Mouse (Mus musculus): ENCODE results near the gene Tfap2c. TPM values are rescaled to one million over a fixed set of nuclear protein-coding genes. Genes with fewer than 3 reads are reported as not detected.

Tfap2c gene
- total and polyA plus RNA-seq, 2 experiments: not detected

DNA sequence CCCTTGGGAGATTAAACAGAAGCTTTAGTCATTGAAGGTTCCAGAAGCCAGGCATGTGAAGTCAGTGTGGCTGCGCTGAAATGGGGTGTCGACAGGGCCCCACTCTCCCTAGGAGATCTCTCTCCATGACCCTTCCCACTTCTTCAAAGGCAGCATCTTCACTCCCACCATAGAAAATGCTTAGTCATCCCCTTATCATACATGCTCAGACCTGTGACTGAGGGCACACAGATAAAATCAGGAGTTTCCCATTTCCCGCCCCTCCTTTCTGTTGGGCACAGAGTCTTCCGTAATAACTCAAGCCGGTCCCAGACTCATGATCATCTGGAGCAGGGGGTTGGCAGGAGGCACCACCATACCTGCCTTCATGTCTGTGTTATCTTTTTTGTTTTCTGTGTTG is 41.4 kb downstream of the Tfap2c start:
- Histone ChIP-seq H3K79me2 (ENCODE audit: control insufficient read depth, insufficient read depth, low read length) (no peaks in the 10 kb centered on the region), H3K9ac (ENCODE audit: low read depth, low read length) (no peak overlapping the region), H3K4me1 (ENCODE audit: control insufficient read depth, insufficient read depth, low read length) (no peaks in the 10 kb centered on the region), H3K4me3 (ENCODE audit: insufficient read depth, low read depth, low read length) (no peak overlapping the region), H3K27ac (replicated peaks; ENCODE audit: insufficient read depth, low read depth, low read length) (no peak overlapping the region), H3K36me3 (ENCODE audit: control insufficient read depth, insufficient read depth, low read length) (no peaks in the 10 kb centered on the region), H3K27me3 (ENCODE audit: control insufficient read depth, insufficient read depth, low read length) (no peaks in the 10 kb centered on the region)
- WGBS: 78% methylated on average over 5 of the region's 5 CpGs
- no peak for DNase-seq (ENCODE audit: extremely low read depth, low read depth, low spot score)
- TF ChIP-seq CTCF (IDR thresholded peaks at IDR 0.05; ENCODE audit: low read depth, low read length): no peak
- TF ChIP-seq POLR2A (IDR thresholded peaks at IDR 0.05; ENCODE audit: extremely low read depth, insufficient read depth, low read length): no peak

DNA sequence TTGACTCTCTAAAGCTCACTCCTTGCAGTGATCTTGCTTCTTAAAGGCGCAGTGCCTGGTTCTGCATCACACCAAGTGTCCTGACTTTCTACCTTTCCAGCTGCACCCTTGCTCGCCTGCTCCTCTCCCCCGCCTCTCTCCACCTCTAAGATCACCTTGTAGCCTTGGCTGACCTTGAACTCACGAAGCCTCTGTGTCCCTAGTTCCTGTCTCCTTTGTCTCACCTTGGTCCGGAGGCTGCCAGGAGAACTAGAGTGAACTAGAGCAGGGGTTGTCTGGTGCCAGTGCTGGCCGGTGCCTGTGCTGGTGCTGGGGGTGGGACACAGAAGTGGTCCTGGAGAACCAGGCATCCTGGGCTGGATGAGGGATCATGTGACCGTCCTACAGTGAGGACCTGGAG is 44.9 kb downstream of the Tfap2c start:
- Histone ChIP-seq H3K27ac (replicated peaks; ENCODE audit: insufficient read depth, low read depth, low read length) (no peak overlapping the region), H3K4me1 (ENCODE audit: control insufficient read depth, insufficient read depth, low read length) (no peaks in the 10 kb centered on the region), H3K4me3 (ENCODE audit: insufficient read depth, low read depth, low read length) (no peak overlapping the region), H3K36me3 (ENCODE audit: control insufficient read depth, insufficient read depth, low read length) (no peaks in the 10 kb centered on the region), H3K27me3 (ENCODE audit: control insufficient read depth, insufficient read depth, low read length) (no peaks in the 10 kb centered on the region), H3K9ac (ENCODE audit: low read depth, low read length) (no peak overlapping the region), H3K79me2 (ENCODE audit: control insufficient read depth, insufficient read depth, low read length) (no peaks in the 10 kb centered on the region)
- WGBS: 86% methylated on average over 7 of the region's 7 CpGs
- TF ChIP-seq CTCF (IDR thresholded peaks at IDR 0.05; ENCODE audit: low read depth, low read length) (no peak), POLR2A (IDR thresholded peaks at IDR 0.05; ENCODE audit: extremely low read depth, insufficient read depth, low read length) (no peak)
- no peak for DNase-seq (ENCODE audit: extremely low read depth, low read depth, low spot score)

DNA sequence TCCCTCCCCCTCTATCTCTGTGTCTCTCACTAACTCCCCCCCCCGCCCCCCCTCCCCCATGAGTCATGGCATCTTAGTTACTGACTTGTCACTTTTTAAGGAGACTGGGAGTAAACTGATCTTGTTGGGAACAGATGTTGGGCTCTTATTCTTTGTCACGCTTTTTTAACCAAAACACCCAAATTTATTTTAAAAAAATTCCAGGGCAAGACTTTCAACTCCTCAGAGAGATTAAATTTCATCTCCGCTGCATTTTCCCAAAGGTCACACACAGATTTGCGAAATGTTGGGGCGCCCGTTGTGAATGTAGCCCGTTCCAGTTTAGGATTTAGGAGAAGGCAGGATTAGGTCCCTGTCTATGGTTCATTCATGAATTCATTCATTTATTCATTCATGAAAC is 47.7 kb downstream of the Tfap2c start:
- no peak overlapping the region for H3K9ac ChIP-seq (ENCODE audit: low read depth, low read length)

DNA sequence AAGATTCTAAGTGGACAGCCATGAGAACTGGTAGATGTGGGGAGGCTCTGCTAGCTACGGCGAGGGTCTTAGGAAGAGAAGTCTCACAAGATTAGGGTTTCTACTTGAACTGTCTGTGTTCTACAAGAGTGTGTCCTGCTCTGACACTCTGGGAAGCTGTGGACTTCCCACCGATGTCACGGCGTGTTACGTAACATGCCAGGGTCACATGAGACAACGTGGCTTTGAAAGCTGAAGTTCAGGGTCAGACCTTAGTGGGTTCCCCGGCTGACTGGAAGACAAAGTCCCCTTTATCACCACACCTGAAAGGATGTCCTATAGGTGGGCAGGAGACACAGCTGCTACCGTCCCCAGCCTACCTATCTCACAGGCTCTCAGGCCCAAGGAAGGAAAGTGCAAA is 48.5 kb downstream of the Tfap2c start:
- H3K4me1 ChIP-seq (ENCODE audit: control insufficient read depth, insufficient read depth, low read length): no peaks in the 10 kb centered on the region
- no peak overlapping the region for H3K27ac ChIP-seq (replicated peaks; ENCODE audit: insufficient read depth, low read depth, low read length)
- H3K36me3 ChIP-seq (ENCODE audit: control insufficient read depth, insufficient read depth, low read length): no peaks in the 10 kb centered on the region
- TF ChIP-seq CTCF (IDR thresholded peaks at IDR 0.05; ENCODE audit: low read depth, low read length) (no peak), POLR2A (IDR thresholded peaks at IDR 0.05; ENCODE audit: extremely low read depth, insufficient read depth, low read length) (no peak)
- H3K9ac ChIP-seq (ENCODE audit: low read depth, low read length): no peak overlapping the region
- 41% methylated on average over 9 of the region's 9 CpGs for WGBS
- peak; percentile 65 for DNase-seq (ENCODE audit: extremely low read depth, low read depth, low spot score)
- no peaks in the 10 kb centered on the region for H3K27me3 ChIP-seq (ENCODE audit: control insufficient read depth, insufficient read depth, low read length)
- no peak overlapping the region for H3K4me3 ChIP-seq (ENCODE audit: insufficient read depth, low read depth, low read length)
- no peaks in the 10 kb centered on the region for H3K79me2 ChIP-seq (ENCODE audit: control insufficient read depth, insufficient read depth, low read length)

More for the DNA sequence above, 47.7 kb downstream of the Tfap2c start:
- Histone ChIP-seq H3K4me3 (ENCODE audit: insufficient read depth, low read depth, low read length) (no peak overlapping the region), H3K27me3 (ENCODE audit: control insufficient read depth, insufficient read depth, low read length) (no peaks in the 10 kb centered on the region), H3K36me3 (ENCODE audit: control insufficient read depth, insufficient read depth, low read length) (no peaks in the 10 kb centered on the region), H3K79me2 (ENCODE audit: control insufficient read depth, insufficient read depth, low read length) (no peaks in the 10 kb centered on the region), H3K4me1 (ENCODE audit: control insufficient read depth, insufficient read depth, low read length) (no peaks in the 10 kb centered on the region), H3K27ac (replicated peaks; ENCODE audit: insufficient read depth, low read depth, low read length) (no peak overlapping the region)
- DNase-seq (ENCODE audit: extremely low read depth, low read depth, low spot score): no peak
- WGBS: 79% methylated on average over 7 of the region's 7 CpGs
- TF ChIP-seq POLR2A (IDR thresholded peaks at IDR 0.05; ENCODE audit: extremely low read depth, insufficient read depth, low read length) (no peak), CTCF (IDR thresholded peaks at IDR 0.05; ENCODE audit: low read depth, low read length) (no peak)

DNA sequence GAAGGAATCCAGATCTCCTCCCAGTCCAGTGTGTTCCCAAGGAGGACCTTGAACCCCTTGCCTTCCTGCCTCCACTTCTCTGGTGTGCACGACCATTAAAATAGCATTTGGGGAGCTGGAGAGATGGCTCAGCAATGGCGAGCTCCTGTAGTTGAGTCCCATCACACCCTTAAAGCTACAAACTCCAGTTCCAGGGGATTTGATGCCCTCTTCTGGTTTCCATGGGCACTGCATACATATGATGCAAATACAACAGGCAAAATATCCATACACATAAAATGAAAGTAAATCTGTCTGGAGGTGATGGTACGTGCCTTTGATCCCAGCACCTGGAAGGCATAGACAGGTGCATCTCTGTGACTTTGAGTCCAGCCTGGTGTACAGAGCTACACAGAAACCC is 55.2 kb downstream of the Tfap2c start:
- Histone ChIP-seq H3K79me2 (ENCODE audit: control insufficient read depth, insufficient read depth, low read length) (no peaks in the 10 kb centered on the region), H3K4me1 (ENCODE audit: control insufficient read depth, insufficient read depth, low read length) (no peaks in the 10 kb centered on the region), H3K9ac (ENCODE audit: low read depth, low read length) (no peak overlapping the region), H3K27ac (replicated peaks; ENCODE audit: insufficient read depth, low read depth, low read length) (no peak overlapping the region), H3K36me3 (ENCODE audit: control insufficient read depth, insufficient read depth, low read length) (no peaks in the 10 kb centered on the region), H3K4me3 (ENCODE audit: insufficient read depth, low read depth, low read length) (no peak overlapping the region), H3K27me3 (ENCODE audit: control insufficient read depth, insufficient read depth, low read length) (no peaks in the 10 kb centered on the region)
- TF ChIP-seq CTCF (IDR thresholded peaks at IDR 0.05; ENCODE audit: low read depth, low read length) (no peak), POLR2A (IDR thresholded peaks at IDR 0.05; ENCODE audit: extremely low read depth, insufficient read depth, low read length) (no peak)
- 92% methylated on average over 3 of the region's 3 CpGs for WGBS
- DNase-seq (ENCODE audit: extremely low read depth, low read depth, low spot score): no peak

DNA sequence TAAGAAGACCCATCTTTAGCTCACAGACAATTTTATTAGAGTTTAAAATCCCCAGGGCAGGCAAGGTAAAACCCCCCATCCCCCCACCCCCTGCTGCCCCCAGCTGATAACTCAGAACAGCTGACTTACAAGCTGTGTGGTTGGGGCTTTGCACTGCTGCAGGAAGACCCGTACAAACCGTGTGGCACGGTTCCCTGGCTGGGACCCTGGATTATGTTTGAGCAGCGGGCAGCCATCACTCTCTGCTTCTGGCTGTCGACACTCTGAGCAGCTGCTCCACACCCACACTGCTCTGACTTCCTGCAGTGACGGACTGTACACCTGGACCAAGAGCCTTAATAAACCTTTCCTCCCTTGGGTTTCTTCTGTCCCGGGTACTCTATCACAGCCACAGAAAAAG is 56.2 kb downstream of the Tfap2c start:
- Histone ChIP-seq H3K9ac (ENCODE audit: low read depth, low read length) (no peak overlapping the region), H3K79me2 (ENCODE audit: control insufficient read depth, insufficient read depth, low read length) (no peaks in the 10 kb centered on the region), H3K36me3 (ENCODE audit: control insufficient read depth, insufficient read depth, low read length) (no peaks in the 10 kb centered on the region), H3K4me3 (ENCODE audit: insufficient read depth, low read depth, low read length) (no peak overlapping the region), H3K27ac (replicated peaks; ENCODE audit: insufficient read depth, low read depth, low read length) (no peak overlapping the region), H3K27me3 (ENCODE audit: control insufficient read depth, insufficient read depth, low read length) (no peaks in the 10 kb centered on the region), H3K4me1 (ENCODE audit: control insufficient read depth, insufficient read depth, low read length) (no peaks in the 10 kb centered on the region)
- DNase-seq (ENCODE audit: extremely low read depth, low read depth, low spot score): no peak
- TF ChIP-seq CTCF (IDR thresholded peaks at IDR 0.05; ENCODE audit: low read depth, low read length) (no peak), POLR2A (IDR thresholded peaks at IDR 0.05; ENCODE audit: extremely low read depth, insufficient read depth, low read length) (no peak)
- WGBS: 51% methylated on average over 7 of the region's 7 CpGs

Data from liver, adult 2 months (tissue).